Mouse (Mus musculus): Measurements from ENCODE around the gene Tnip2. TPM values are rescaled to one million over a fixed set of nuclear protein-coding genes. Genes with fewer than 3 reads are reported as not detected.

Gene Tnip2
- total and polyA plus RNA-seq, 3 experiments: 4.8 to 19.6 (median 11.1) TPM

- no peak for TF ChIP-seq CTCF (IDR thresholded peaks at IDR 0.05; ENCODE audit: low read depth, low read length)
- no peak for TF ChIP-seq GATA2 (IDR thresholded peaks at IDR 0.05; ENCODE audit: borderline replicate concordance, low read depth, low read length)
- TF ChIP-seq GATA1 (IDR thresholded peaks at IDR 0.05; ENCODE audit: borderline replicate concordance, low read length): no peak
- TF ChIP-seq POLR2AphosphoS5 (IDR thresholded peaks at IDR 0.05; ENCODE audit: insufficient replicate concordance, low read depth, low read length): no peak
- ATAC-seq (ENCODE audit: extremely low read depth, insufficient number of reproducible peaks, low FRiP score, poor library complexity, severe bottlenecking) (peak; percentile 38; the same call in 1 of the 2 replicates), DNase-seq (ENCODE audit: low spot score) (peak; percentile 61)
- peaks cover 47% of the 10 kb centered on the region for H3K4me1 ChIP-seq (ENCODE audit: insufficient read depth, low read depth, low read length)
- no peaks in the 10 kb centered on the region for H3K9me3 ChIP-seq (replicated peaks)
- H3K36me3 ChIP-seq (replicated peaks): no peaks in the 10 kb centered on the region
- H3K4me3 ChIP-seq (ENCODE audit: low read depth, low read length): no peak overlapping the region; the same call in 1 of the 2 replicates
- H3K27me3 ChIP-seq (ENCODE audit: insufficient read depth, low read length): peaks cover 18% of the 10 kb centered on the region
Observed at GRCm38 (mm10) chr5:34520458-34521209, 6.8 kb upstream of the Tnip2 start.

DNA sequence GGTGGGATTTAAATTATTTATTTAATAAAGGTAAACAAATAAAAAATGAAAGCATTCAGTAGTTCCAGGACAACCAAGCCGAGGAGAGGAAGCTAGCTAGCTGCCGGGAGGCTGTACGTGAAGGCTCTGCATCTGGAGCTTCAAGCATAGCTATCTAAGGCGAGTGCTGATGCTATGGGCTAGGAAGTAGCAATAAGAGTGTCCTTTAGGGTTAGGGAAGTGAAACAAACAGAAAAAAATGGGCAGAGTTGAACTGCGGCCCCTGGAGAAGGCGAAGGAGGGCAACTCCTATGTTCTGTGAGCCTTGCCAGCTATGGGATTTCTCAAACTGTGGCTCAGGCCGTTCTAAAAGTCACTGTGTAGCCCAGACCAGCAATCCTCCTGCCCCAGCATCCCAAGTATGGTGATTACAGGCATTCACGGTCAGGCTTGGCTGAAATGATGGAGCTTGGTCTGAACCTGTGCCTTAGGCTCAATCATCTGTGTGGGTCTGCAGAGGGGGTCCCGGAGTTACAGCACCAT, 5.7 kb upstream of the Tnip2 start:
- peaks cover 52% of the 10 kb centered on the region for H3K4me1 ChIP-seq (ENCODE audit: insufficient read depth, low read depth, low read length)
- ATAC-seq (ENCODE audit: extremely low read depth, insufficient number of reproducible peaks, low FRiP score, poor library complexity, severe bottlenecking): no peak
- no peaks in the 10 kb centered on the region for H3K9me3 ChIP-seq (replicated peaks)
- DNase-seq (ENCODE audit: low spot score): no peak
- H3K4me3 ChIP-seq (ENCODE audit: low read depth, low read length): no peak overlapping the region
- H3K27me3 ChIP-seq (ENCODE audit: insufficient read depth, low read length): peaks cover 16% of the 10 kb centered on the region
- TF ChIP-seq CTCF (IDR thresholded peaks at IDR 0.05; ENCODE audit: low read depth, low read length) (no peak), TAL1 (conservative IDR thresholded peaks at IDR 0.05; ENCODE audit: low read depth, low read length) (no peak), POLR2AphosphoS5 (IDR thresholded peaks at IDR 0.05; ENCODE audit: insufficient replicate concordance, low read depth, low read length) (no peak)
- no peaks in the 10 kb centered on the region for H3K36me3 ChIP-seq (replicated peaks)

DNA sequence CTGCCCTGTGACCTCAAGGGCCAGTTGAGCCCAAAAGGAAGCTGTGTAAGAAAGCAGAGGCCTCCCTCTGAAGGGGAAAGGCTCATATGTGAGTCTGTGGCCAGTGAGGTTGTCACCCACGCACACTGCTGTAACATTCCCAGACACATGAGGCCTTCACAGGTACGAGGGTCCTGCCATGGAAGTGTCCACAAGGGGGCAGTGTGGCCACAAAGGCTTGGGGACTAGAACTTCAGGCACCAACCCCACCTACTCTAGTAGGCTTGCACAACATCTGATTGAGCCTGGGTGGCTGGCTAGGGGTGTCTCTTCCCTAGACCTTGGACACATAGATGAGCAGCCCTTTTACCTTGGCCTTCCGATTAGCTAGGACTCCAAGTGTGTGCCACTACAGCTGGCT, 4.1 kb upstream of the Tnip2 start:
- H3K4me1 ChIP-seq (ENCODE audit: insufficient read depth, low read depth, low read length): peaks cover 58% of the 10 kb centered on the region
- ATAC-seq (ENCODE audit: extremely low read depth, insufficient number of reproducible peaks, low FRiP score, poor library complexity, severe bottlenecking): no peak
- peak; percentile 95 for TF ChIP-seq CTCF (IDR thresholded peaks at IDR 0.05; ENCODE audit: low read depth, low read length)
- TF ChIP-seq POLR2AphosphoS5 (IDR thresholded peaks at IDR 0.05; ENCODE audit: insufficient replicate concordance, low read depth, low read length): no peak
- no peak overlapping the region for H3K4me3 ChIP-seq (ENCODE audit: low read depth, low read length)
- peak; percentile 58 for DNase-seq (ENCODE audit: low spot score)
- H3K9me3 ChIP-seq (replicated peaks): no peaks in the 10 kb centered on the region
- H3K36me3 ChIP-seq (replicated peaks): no peaks in the 10 kb centered on the region
- peaks cover 5% of the 10 kb centered on the region; the same call in 1 of the 2 replicates for H3K27me3 ChIP-seq (ENCODE audit: insufficient read depth, low read length)

DNA sequence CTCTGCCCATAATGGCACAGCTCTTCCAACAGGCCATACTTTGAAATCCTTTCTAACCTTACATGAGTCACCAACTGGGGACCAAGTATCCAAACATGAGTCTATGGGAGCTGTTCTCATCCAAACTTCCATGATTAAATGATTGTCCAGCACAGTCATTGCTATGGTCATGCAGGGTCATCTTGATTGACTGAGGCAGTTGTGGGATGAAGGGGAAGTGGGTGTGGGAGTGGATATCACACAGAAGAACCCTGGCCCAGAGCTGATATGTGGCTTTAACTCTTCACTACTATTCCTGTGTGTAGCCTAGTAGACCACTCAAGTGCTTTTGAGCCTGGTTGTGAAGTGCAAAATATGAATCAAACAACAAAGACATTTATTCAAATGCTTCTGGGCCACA, 1.3 kb upstream of the Tnip2 start:
- Histone ChIP-seq H3K9me3 (replicated peaks) (no peaks in the 10 kb centered on the region), H3K4me1 (ENCODE audit: insufficient read depth, low read depth, low read length) (peaks cover 42% of the 10 kb centered on the region), H3K36me3 (replicated peaks) (no peaks in the 10 kb centered on the region), H3K4me3 (ENCODE audit: low read depth, low read length) (no peak overlapping the region), H3K27me3 (ENCODE audit: insufficient read depth, low read length) (no peaks in the 10 kb centered on the region)
- ATAC-seq (ENCODE audit: extremely low read depth, insufficient number of reproducible peaks, low FRiP score, poor library complexity, severe bottlenecking) (no peak), DNase-seq (ENCODE audit: low spot score) (no peak)
- no peak for TF ChIP-seq CTCF (IDR thresholded peaks at IDR 0.05; ENCODE audit: low read depth, low read length)
- TF ChIP-seq GATA2 (IDR thresholded peaks at IDR 0.05; ENCODE audit: borderline replicate concordance, low read depth, low read length): no peak
- no peak for TF ChIP-seq POLR2AphosphoS5 (IDR thresholded peaks at IDR 0.05; ENCODE audit: insufficient replicate concordance, low read depth, low read length)
- no peak for TF ChIP-seq GATA1 (IDR thresholded peaks at IDR 0.05; ENCODE audit: borderline replicate concordance, low read length)
- TF ChIP-seq TAL1 (conservative IDR thresholded peaks at IDR 0.05; ENCODE audit: low read depth, low read length): no peak

GRCm38 (mm10) chr5:34514218-34514566, 401 bp upstream of the Tnip2 start:
- peaks cover under 1% of the 10 kb centered on the region for H3K36me3 ChIP-seq (replicated peaks)
- H3K4me1 ChIP-seq (ENCODE audit: insufficient read depth, low read depth, low read length): peaks cover 33% of the 10 kb centered on the region
- TF ChIP-seq POLR2AphosphoS5 (IDR thresholded peaks at IDR 0.05; ENCODE audit: insufficient replicate concordance, low read depth, low read length) (no peak), CTCF (IDR thresholded peaks at IDR 0.05; ENCODE audit: low read depth, low read length) (no peak), GATA1 (IDR thresholded peaks at IDR 0.05; ENCODE audit: borderline replicate concordance, low read length) (no peak), GATA2 (IDR thresholded peaks at IDR 0.05; ENCODE audit: borderline replicate concordance, low read depth, low read length) (no peak), TAL1 (conservative IDR thresholded peaks at IDR 0.05; ENCODE audit: low read depth, low read length) (no peak)
- no peaks in the 10 kb centered on the region for H3K27me3 ChIP-seq (ENCODE audit: insufficient read depth, low read length)
- no peaks in the 10 kb centered on the region for H3K9me3 ChIP-seq (replicated peaks)
- peak overlapping the region; percentile 91 for H3K4me3 ChIP-seq (ENCODE audit: low read depth, low read length)
- DNase-seq (ENCODE audit: low spot score) (no peak), ATAC-seq (ENCODE audit: extremely low read depth, insufficient number of reproducible peaks, low FRiP score, poor library complexity, severe bottlenecking) (0 out of 2 replicates have a peak, but pooled peaks have one; percentile 18)

DNA sequence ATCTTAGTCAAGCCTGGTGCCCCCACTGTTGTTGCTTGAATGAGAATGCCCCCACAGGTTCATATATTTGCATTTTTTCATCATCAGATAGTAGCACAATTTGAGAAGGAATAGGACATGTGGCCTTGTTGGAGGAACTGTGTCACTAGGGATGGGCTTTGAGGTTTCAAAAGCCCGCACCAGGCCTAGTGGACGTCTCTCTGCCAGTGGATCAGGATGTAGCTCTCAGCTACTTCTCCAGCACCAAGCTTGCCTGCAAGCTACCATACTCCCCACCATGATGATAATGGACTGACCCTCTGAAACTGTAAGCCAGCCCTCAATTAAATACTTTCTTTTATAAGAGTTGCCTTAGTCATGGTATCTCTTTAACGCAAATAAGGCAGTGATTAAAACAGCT, 1.3 kb downstream of the Tnip2 start:
- ATAC-seq (ENCODE audit: extremely low read depth, insufficient number of reproducible peaks, low FRiP score, poor library complexity, severe bottlenecking) (no peak), DNase-seq (ENCODE audit: low spot score) (no peak)
- H3K4me1 ChIP-seq (ENCODE audit: insufficient read depth, low read depth, low read length): peaks cover 27% of the 10 kb centered on the region
- peaks cover 3% of the 10 kb centered on the region for H3K36me3 ChIP-seq (replicated peaks)
- no peak for TF ChIP-seq GATA1 (IDR thresholded peaks at IDR 0.05; ENCODE audit: borderline replicate concordance, low read length)
- no peak for TF ChIP-seq GATA2 (IDR thresholded peaks at IDR 0.05; ENCODE audit: borderline replicate concordance, low read depth, low read length)
- TF ChIP-seq CTCF (IDR thresholded peaks at IDR 0.05; ENCODE audit: low read depth, low read length): no peak
- TF ChIP-seq POLR2AphosphoS5 (IDR thresholded peaks at IDR 0.05; ENCODE audit: insufficient replicate concordance, low read depth, low read length): no peak
- no peak for TF ChIP-seq TAL1 (conservative IDR thresholded peaks at IDR 0.05; ENCODE audit: low read depth, low read length)
- H3K9me3 ChIP-seq (replicated peaks): no peaks in the 10 kb centered on the region
- no peaks in the 10 kb centered on the region for H3K27me3 ChIP-seq (ENCODE audit: insufficient read depth, low read length)
- H3K4me3 ChIP-seq (ENCODE audit: low read depth, low read length): no peak overlapping the region

Measured in G1E (cell line).